Comparison of ENCODE assay signal across 23 mouse cellular contexts in genomic region chr14:85814920-85815319, GRCm38 (mm10).
A peak's percentile ranks its signal among the peaks of the same experiment; 100 is the strongest.
DNase-seq lines count a peak whose midpoint lies in the region; ATAC-seq lines count a peak whose summit lies in the region.
"Had no signal": no experiment of that assay in that cellular context is flagged by ENCODE, and none has a peak within 500 bp of the region (broad histone marks: within the 10 kb centered on the region; RNA-seq: fewer than 3 reads in every experiment).

No protein-coding gene starts in this region.

- H3K4me2 ChIP-seq in neural tube, embryonic 11.5 days (ENCODE audit: low read depth), result no peak overlapping the region
- H3K4me2 ChIP-seq: embryonic facial prominence, embryonic 13.5 days; forebrain, embryonic 15.5 days; heart, embryonic 11.5 days; liver, embryonic 15.5 days had no signal

- H3K9ac ChIP-seq in neural tube, embryonic 11.5 days (ENCODE audit: low read length), result no peak overlapping the region
- H3K9ac ChIP-seq: embryonic facial prominence, embryonic 13.5 days; forebrain, embryonic 15.5 days; liver, embryonic 15.5 days had no signal

- H3K27me3 ChIP-seq in neural tube, embryonic 11.5 days (ENCODE audit: control insufficient read depth, insufficient read depth, low read length), result no peaks in the 10 kb centered on the region
- H3K27me3 ChIP-seq: embryonic facial prominence, embryonic 13.5 days; forebrain, embryonic 15.5 days; liver, embryonic 15.5 days had no signal

- 6% methylated on average over 2 of the region's 2 CpGs for WGBS in neural tube, embryonic 11.5 days

- H3K36me3 ChIP-seq in neural tube, embryonic 11.5 days (ENCODE audit: control insufficient read depth, insufficient read depth, low read length), result no peaks in the 10 kb centered on the region
- H3K36me3 ChIP-seq: embryonic facial prominence, embryonic 13.5 days; forebrain, embryonic 15.5 days; limb, embryonic 10.5 days; liver, embryonic 15.5 days had no signal

- peak; percentile 53 for ATAC-seq in neural tube, embryonic 11.5 days (ENCODE audit: insufficient read depth, low FRiP score, low TSS enrichment)
- ATAC-seq: forebrain, embryonic 15.5 days; hindbrain, embryonic 16.5 days; intestine, embryonic 16.5 days had no signal

- peak; percentile 3 for DNase-seq in cerebellum, postnatal 10 days
- no peak for DNase-seq in cerebellum, adult 11 months
- DNase-seq in kidney, postnatal 14 days, result peak; percentile 6
- DNase-seq in kidney, postnatal 4 days, result no peak
- no peak for DNase-seq in neural tube, embryonic 11.5 days (ENCODE audit: low spot score)
- no peak for DNase-seq in neural tube, embryonic 10.5 days (ENCODE audit: extremely low spot score, low spot score)
- no peak for DNase-seq in adrenal gland, adult 18-20 months (ENCODE audit: low spot score in 2 of 2)
- DNase-seq: adrenal gland, postnatal 14 days; cerebellum, adult 9-10 months; gastrocnemius, postnatal 10 days; heart, adult 11 months; liver; thymus, adult 18-20 months; thymus, postnatal 36 days had no signal

- no peaks in the 10 kb centered on the region for H3K4me1 ChIP-seq in neural tube, embryonic 11.5 days (ENCODE audit: control insufficient read depth, insufficient read depth, low read length)
- H3K4me1 ChIP-seq: embryonic facial prominence, embryonic 13.5 days; forebrain, embryonic 15.5 days; limb, embryonic 10.5 days; liver, embryonic 15.5 days had no signal

- H3K9me3 ChIP-seq in neural tube, embryonic 11.5 days (ENCODE audit: control insufficient read depth, low read length), result no peaks in the 10 kb centered on the region
- H3K9me3 ChIP-seq: embryonic facial prominence, embryonic 13.5 days; forebrain, embryonic 15.5 days; limb, embryonic 10.5 days; liver, embryonic 15.5 days had no signal

- H3K4me3 ChIP-seq in neural tube, embryonic 11.5 days (ENCODE audit: low read depth, low read length), result no peak overlapping the region
- H3K4me3 ChIP-seq: embryonic facial prominence, embryonic 13.5 days; erythroblast, embryonic 14.5 days; forebrain, embryonic 15.5 days; limb, embryonic 10.5 days; liver, embryonic 15.5 days had no signal

- H3K27ac ChIP-seq in neural tube, embryonic 11.5 days (ENCODE audit: low read depth, low read length), result no peak overlapping the region
- H3K27ac ChIP-seq: embryonic facial prominence, embryonic 13.5 days; forebrain, embryonic 15.5 days; limb, embryonic 10.5 days; liver, embryonic 15.5 days; macrophage had no signal

Comparison
In these comparisons a context has a peak if more than half of its experiments do, and no peak if none do; other contexts are left out.
1. DNase-seq: peak in cerebellum, postnatal 10 days (2 of 2) and kidney, postnatal 14 days (single experiment); none in cerebellum, adult 11 months (single experiment), kidney, postnatal 4 days (0 of 2), neural tube, embryonic 11.5 days (single experiment), neural tube, embryonic 10.5 days (single experiment) and adrenal gland, adult 18-20 months (0 of 2).